Mouse (Mus musculus) T-helper 17 cell (primary cell): ENCODE measurements around the gene Yy1.

Experiments used
- in situ Hi-C, 2 experiments: fragments of 300-600 bp; cut with MboI, MseI; formaldehyde crosslinking; loops; 1 replicate in 1 of 2; 2 replicates in 1 of 2; pipeline ENCODE4 v1.15.1; 2025; ENCODE audit warnings: high pct_unique_total_duplicates in 2 of 2

The Yy1 gene

DNA sequence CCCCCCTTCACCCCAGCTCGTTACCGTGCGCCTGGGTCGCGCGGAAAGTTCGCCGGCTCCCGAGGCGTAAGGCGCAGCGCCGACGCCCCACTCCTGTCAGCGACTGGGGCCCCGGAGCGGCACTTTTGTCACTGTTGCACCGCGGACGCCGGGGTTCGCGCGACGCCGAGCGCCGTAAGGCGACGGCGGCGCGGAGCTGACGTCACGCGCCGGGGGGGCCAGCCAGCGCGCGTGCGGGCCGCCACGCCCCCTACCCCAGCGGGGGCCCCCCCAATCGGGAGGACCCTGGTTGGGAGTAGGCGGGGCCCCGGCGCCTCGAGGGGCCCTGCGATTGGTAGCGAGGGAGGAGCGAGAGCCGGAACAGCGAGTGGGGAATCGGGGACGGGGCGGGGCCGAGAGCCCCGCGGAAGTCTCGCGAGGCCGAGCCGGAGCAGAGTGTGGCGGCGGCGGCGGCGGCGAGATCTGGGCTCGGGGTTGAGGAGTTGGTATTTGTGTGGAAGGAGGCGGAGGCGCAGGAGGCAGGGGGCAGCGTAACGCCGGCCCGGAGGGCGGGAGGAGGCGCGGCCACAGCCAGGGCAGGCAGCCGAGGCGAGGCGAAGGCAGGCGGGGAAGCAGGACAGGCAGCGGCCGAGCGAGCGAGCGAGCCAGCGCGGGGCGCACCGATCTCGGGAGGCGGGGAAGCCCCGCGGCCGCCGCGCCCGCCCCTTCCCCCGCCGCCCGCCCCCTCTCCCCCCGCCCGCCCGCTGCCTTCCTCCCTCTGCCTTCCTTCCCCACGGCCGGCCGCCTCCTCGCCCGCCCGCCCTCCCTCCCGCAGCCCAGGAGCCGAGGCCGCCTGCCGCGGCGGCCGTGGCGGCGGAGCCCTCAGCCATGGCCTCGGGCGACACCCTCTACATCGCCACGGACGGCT, at the start of gene Yy1:
Gene Yy1, plus strand, starts transcription at position 428 of the 907 bp plus-strand sequence.
- in situ Hi-C loops, result no loop called here

- in situ Hi-C loops, result no loop called here
These were observed 46.8 kb upstream of the Yy1 start for GRCm38 (mm10) chr12:108745990-108746389.

DNA sequence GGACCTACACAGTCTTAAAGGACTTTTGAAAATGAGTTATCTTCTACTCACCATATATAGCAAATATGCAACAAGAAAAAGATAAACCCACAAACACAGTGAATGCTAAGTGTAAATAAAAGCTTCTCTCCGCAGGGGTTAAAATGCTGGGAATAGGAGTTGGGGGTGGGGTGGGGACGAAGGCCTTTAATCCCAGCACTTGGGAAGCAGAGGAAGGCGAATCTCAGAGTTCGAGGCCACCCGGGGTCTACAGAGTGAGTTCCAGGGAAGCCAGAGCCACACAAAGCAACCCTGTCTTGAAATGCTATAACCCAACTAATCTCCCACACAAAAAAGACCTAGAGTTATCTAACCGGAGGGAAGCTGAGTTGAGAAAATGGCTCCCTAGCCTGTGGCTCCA, 43.8 kb upstream of the Yy1 start:
- in situ Hi-C loops, result no loop called here

DNA sequence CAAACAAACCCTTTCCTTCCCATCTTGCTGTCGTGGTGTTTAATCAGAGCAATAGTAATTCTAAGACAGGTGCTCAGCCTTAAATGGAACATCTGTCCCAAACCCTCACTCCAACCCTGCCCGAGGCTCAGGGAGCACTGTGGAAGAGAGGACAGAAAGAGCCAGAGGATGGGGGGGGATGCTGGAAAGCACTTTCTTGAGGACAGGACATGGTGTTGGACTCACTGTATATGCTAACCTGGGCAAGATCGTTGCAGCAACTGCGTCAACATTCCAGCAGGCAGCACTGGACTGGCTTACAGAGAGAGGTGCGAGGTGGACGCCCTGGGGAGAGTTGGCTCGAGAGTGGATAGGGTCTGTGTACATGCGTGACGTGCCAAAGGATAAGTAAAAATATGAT, 43.3 kb upstream of the Yy1 start:
- in situ Hi-C loops, result no loop called here

- in situ Hi-C loops, result no loop called here
These were observed 42.5 kb upstream of the Yy1 start for GRCm38 (mm10) chr12:108750226-108750625.

- in situ Hi-C loops, result no loop called here
These were observed 41.0 kb upstream of the Yy1 start for GRCm38 (mm10) chr12:108751790-108752189.

GRCm38 (mm10) chr12:108755141-108755540, 37.6 kb upstream of the Yy1 start:
- in situ Hi-C loops, result no loop called here

GRCm38 (mm10) chr12:108756611-108757010, 36.2 kb upstream of the Yy1 start:
- in situ Hi-C loops, result no loop called here

GRCm38 (mm10) chr12:108757717-108758257, 35.0 kb upstream of the Yy1 start:
- in situ Hi-C loops, result no loop called here

DNA sequence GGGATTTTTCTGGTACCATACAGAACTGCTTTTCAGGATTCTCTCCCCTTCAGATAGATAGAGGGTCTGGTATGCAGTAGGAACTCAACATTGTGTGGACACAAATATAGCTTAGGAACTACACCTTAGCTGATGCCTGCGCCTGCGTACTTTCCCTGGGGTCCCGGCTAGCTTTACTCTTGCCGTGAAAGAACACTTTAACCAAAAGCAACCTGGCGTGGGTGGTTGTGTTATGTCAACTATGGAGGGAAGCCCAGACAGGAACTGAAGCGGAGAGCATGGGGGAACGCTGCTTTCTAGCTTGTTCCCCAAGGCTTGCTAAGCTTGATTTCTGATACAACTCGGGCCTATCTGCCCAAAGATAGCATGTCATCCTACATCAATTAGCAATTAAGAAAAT, 34.5 kb upstream of the Yy1 start:
- in situ Hi-C loops, result no loop called here

GRCm38 (mm10) chr12:108758682-108759081, 34.1 kb upstream of the Yy1 start:
- in situ Hi-C loops, result no loop called here

DNA sequence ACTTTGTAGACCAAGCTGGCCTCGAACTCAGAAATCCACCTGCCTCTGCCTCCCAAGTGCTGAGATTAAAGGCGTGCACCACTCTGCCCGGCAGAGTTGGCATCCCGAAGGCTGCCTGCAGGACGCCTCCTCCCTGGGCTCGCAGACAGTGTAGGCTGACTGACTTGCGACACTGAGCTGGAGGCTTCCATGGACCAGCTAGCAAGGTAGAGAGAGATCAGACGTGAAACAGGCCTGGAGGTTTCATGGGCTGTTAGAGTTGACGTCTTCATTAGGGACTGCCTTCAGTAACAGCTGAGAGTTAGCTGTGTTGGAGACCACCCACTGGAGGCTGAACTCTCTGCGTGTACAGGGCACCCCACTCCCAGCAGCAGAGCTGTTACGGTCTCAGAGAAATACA, 33.5 kb upstream of the Yy1 start:
- in situ Hi-C loops, result no loop called here

- in situ Hi-C loops, result no loop called here
These were observed 32.8 kb upstream of the Yy1 start for GRCm38 (mm10) chr12:108760016-108760415.

DNA sequence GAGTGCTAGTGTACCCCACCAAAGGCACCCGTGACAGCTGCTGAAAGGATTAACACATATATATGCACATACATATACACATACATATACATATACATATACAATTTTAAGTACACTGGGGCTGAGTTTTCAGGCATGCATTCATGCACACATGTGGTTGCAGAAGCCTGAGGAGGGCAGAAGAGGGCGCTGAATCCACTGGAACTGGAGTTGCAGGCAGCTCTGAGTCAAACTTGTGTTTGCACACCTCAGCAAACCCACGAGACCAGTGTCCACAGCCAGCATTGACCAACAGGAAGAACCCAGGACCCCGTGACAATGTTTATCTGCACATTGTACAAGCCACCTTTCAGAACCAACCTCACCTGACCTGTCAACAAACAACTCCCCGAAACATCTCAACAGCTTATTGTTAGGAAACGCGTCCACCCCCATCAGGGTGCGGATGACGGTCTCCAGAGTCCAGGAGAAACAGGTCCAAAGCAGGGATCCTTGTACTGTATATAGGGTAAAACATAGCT, 32.2 kb upstream of the Yy1 start:
- in situ Hi-C loops, result no loop called here

DNA sequence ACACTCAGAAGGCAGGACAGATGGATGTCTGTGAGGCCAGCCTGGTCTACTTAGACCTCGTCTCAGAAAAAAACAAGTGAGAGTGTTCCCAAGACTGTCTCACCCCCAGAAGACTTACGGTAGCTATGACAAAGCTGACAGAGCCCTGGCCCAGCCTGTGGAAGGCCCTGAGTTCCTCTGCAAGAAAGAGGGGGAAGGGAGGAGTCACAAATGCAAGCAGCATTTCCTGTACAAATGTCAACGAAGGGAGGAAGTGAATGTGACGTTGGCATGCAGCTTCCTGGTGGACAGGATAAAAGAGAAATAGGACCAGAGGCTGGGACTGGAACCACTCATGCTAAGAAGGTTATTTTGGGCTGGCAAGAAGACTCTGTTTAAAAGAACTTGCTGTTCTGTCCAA, 31.6 kb upstream of the Yy1 start:
- in situ Hi-C loops, result no loop called here

DNA sequence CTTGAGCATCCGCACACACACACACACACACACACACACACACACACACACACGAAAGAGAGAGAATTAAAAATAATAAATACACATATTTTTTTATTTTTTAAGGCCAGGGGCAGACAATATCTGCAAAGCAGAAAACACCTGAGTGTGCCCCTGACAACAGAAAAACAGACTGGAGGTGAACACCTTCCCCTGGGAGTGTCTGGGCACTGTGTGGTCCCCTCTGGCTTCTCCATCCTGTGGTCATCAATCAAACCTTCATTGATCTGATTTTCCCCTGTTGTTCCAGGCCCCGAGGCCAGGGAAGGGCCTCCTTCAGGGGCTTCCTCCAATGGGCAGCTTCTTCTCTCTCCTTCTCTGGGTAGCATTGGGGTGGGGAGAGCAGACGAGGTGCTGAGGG, 31.1 kb upstream of the Yy1 start:
- in situ Hi-C loops, result no loop called here

GRCm38 (mm10) chr12:108763057-108763796, 29.5 kb upstream of the Yy1 start:
- in situ Hi-C loops, result no loop called here

DNA sequence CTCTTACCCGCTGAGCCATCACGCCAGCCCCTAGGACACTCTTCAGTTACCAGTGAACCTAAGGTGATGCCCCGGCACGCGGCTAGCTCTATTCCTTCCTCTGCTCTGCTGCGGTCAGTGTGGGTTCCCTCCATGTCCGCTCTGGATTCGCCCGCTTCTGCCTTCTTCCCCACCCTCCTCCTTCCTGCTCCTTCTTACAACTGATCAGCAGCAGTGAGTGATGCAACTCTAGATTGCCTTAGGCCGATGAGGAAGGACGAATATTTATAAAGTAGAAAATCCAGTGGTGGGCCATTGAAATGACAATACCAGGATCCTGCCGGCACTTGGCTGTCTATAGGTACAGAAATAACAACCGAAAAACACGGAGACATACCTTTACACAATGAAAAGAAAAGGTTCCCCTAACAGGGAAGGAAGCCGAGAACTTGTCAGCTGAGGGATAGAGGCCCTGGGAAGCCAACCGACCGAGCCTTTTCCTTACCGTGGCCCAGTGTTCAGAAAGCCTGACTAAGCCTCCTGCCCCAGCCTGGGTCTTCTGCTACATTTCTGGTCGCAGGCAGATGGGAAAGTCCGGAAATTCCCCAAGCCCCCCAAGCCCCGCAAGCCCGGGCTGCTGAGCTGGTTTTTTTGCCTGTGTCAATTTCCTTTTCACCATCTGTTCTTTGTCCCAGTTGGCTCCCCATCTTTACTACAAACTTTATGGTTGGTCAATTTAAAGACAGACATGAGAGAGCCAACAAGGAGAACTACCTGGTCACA, 27.7 kb upstream of the Yy1 start:
- in situ Hi-C loops, result no loop called here

DNA sequence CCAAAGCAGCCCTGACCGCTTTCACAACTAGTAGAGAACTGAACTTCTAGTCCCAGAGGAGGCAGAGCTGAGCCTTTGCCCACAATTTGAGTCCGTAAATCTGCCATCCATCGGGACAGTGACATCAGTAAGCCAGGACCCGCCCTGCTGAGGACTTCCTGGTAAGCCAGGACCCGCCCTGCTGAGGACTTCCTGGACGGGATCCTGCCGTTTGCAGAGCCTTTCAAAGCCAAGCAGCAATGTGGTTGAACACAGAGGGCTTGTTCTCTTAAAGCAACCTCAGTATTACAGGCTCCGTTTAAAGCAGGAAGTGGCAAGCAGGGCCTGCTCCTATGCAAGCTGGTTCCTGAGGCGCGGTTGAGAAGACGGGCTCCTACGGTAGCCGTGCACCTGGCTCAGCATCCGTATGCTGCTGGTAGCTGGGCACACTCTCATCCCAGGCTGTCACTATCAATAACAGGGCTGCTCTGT, 27.0 kb upstream of the Yy1 start:
- in situ Hi-C loops, result no loop called here

DNA sequence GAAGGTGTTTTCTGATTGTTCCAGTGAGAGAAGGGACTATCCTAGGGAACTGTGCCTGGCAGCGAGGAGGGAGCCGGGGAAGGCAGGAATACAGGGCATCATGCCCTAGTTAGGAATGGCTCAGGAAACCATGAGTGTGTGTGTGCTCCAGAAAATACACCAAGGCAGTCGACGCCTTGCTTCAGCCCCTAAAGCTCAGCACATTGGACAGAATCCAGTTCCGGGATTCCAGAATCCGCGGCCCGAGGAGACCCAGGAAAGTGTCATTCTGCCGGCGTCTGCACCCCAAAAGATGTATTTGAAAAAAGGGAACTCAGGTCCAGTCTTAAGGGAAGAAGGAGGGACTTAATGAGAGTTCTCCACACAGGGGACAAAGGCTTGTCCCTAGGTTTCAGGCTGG, 26.5 kb upstream of the Yy1 start:
- in situ Hi-C loops, result no loop called here

GRCm38 (mm10) chr12:108766866-108767265, 25.9 kb upstream of the Yy1 start:
- in situ Hi-C loops, result no loop called here
